Mouse (Mus musculus) skeletal muscle tissue, adult 2 months (tissue): ENCODE results near the gene Mpp4.

Source experiments
- DNase-seq: peaks from one replicate; pipeline ENCODE4 v3.0.0-alpha.2; 2012; ENCODE audit warnings: low read depth, low spot score

Gene Mpp4

DNA sequence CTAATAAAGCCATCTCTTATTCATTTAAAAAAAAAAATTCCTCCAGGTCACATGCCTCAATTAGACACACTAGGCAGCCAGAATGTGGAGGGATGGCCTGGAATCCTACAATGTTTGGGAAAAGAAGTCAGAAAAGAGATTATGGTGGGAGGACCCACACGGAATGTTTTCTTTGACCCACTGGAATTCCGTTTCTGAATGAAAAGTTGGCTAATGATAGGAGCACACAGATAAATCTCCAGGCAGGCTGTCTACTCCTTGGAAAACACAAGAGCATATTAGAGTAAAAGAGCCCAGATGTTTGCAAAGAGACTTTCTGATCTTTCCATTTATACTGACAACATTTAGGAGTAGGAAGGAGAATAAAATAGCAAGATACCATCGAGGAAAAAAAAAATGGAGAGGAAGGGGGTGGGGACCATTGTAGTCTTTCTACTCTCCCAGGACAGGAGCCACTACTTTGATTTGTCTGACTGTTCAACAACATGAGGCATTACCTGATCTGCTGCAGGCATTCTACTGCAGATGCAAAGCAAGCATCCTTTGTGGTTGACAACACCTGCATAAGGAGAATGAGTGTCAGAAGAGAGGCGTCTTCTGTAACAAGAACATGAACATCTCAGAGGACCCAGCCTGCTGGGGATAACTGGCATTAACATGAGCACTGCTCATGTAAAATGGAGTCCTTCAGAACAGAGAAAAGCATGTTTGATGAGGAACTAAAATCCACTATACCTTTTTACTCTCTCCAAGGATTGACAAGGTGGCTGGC, 4.7 kb upstream of the Mpp4 start:
- no peak for DNase-seq

DNA sequence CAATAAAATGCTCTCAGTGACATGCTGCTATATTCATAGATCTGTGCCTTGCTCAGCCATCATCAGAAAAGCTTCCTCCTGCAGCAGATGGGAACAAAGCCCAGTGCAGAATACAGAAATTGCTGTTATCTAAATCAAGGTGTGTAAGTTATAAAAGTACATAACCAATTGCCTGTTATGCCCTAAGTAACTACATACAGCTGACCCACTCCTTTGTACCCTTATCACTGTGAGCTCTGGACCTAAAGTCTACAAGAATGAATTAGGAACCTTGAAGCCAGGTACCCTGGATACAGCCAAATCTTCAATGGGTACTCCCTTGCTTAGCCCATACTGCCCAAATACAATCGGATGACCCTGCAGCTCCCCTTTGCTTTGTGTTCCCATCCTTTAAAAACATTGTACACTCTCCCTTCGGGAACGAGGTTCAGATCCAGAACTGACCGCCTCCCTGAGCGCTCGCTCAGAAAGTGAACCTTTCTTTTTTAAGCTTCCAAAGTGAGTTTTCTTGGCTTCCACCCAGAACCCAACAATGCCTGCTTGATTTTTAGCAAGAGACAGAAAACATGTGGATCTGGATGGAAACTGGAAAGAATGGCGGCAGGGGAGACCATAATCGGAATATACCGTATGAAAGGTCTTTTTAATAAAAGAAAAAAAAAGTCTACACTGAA, 3.2 kb upstream of the Mpp4 start:
- DNase-seq, result no peak

DNA sequence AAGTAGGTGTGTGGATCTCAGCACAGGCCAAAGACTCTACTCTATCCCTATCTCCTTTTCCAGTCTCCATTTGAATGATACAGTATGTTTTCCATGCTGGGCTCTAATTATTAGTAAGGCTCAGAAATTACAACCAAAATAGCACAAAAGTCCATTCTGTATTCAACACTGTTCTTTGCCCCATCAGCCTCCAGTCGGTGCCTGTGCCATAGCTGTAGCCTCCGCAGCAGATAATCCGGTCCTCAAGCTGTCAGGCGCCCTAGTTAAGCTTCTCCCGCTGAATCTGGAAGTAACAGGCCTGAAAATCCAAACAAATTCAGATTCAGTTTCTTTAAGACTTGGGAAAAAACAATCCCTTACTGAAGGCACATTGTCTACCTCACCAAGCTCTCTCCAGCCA, 729 bp upstream of the Mpp4 start:
- no peak for DNase-seq

DNA sequence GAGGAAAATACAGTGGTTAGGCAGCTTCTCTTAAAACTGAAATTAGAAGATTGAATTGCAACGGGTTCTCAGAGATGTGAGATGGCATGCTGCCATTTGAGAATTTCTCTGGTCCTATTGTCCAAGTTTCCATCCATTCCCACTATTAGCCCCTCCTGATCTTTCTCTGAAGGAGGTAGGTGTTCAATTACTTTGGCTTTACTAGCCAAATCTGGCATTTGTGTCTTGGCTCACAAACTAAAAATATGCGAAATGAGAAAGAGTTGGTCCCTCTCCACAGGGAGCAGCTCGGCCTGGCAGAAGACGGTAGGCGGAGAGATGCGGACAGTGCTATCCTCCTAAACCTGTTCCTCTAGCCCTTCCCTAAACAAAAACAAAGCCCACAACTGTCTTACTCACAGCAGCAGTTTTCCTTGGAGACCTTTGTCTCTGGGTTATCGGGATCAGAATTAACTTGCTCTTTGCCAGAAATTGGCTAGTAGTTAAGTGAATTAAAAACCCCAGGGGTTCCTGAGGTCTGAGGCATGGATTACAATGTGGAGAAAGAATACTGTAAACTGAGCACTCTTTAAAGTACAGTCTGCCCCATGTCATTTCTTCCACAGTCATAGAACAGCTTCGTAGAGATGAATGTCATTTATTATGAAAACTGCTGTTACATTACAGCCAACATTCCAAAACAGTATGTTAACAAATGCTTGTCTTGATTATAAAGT, 722 bp downstream of the Mpp4 start:
- no peak for DNase-seq

DNA sequence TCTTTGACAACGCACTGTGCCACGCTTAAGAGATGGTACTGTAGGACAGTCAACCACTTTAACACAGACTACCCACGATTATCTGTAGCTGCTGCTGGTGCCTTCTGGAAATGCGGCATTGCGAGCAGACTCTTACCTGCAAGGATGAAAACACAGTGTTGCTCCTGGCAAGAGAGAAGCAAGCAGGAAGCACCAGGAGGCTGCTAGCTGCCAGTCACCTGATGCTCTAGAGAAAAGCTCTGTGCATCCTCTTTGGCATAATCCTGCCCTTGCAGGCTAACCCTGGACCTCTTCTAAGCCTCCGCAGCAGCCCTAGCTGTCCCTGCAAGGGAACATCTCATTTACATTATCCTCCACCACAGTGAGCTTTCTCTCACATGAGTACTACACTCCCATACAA, 1.8 kb downstream of the Mpp4 start:
- DNase-seq, result no peak

DNA sequence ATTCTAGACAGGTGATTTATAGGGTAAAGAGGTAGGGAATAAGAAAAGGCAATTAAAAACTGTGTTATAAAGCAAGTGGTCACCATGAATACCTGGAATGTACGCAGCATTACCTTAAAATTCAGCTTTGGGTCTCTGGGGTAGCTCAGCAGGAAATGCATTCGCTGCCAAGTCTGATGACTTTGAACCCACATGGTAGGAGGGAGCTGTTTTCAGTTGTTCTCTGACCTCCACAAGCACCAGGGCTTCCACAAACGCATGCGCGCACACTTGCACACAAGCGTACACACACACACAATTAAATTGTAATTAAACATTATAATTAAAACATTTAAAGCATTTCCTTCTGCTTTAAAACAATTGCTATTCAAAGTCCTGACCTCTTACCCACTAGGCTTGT, 2.3 kb downstream of the Mpp4 start:
- no peak for DNase-seq

DNA sequence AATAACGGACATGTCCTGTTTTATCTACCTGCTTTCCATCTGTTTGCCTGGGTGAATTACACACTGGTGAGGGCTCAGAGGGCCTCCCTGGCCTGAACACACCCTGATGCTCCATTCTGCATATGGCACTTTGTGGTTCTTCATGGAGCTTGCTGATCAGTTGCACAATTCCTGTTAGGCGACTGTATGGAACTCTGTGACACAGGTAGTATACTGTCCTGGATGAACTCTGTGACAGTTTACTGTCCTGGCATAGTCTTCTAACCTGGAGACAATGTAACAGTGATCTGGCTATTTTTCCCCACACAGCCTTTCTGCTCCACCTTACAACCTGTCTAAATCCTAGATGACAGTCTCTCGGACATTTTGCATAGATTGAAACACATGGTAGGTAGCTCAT, 4.1 kb downstream of the Mpp4 start:
- DNase-seq, result no peak

DNA sequence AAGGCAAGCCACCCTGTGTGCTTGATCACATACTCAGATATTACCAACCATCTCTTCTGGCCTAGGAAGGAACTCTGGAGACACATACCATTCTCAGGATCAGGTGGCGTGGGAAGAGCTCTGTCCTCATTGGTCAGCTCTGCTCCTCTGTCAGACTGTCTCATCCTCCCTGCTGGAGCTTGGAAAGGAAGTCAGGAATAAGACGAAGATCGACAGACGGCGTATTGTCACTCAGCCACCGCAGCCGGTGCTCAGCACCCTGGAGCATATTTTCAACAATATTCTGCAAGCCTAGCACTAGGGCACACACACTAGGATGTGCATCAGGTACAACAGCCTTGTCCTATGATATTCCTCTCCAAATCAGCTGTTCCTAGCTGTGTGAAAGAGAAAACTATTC, 4.7 kb downstream of the Mpp4 start:
- DNase-seq, result no peak

DNA sequence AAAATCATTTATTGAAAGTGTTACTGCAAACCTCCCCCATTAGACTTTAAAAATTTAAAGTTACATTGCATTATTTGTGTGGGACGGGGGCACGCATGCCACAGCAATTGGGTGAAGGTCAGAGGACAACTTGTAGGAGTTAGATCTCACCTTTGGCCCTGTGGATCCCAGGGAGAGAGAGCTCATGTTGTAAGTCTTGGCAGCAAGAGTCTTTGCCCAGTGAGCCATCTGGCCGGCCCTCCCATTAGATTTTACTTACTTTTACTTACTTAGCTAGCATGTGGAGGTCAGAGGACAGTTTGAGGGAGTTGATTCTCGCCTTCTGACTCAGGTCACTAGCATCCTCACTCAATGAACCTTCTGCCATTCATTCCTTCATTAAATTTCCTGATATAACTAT, 5.3 kb downstream of the Mpp4 start:
- DNase-seq, result no peak

DNA sequence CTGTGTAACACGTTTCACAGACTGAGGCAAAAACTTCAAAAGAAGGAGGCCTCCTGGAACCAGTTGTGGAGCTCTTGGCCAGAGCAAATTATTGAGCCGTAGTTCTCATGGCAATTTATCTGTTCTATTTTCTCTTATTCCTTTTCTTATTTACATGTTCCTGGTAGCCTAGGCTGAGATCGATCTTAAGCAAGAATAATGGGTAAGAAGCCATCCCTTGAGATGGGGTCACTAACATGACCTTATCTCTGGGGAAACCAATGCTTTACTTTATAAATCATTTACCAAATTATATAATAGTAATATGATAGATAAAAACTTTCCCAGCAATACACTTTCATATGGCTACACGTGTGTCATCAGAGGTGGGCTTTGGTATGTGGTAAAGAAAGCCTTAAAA, 10.8 kb downstream of the Mpp4 start:
- no peak for DNase-seq

DNA sequence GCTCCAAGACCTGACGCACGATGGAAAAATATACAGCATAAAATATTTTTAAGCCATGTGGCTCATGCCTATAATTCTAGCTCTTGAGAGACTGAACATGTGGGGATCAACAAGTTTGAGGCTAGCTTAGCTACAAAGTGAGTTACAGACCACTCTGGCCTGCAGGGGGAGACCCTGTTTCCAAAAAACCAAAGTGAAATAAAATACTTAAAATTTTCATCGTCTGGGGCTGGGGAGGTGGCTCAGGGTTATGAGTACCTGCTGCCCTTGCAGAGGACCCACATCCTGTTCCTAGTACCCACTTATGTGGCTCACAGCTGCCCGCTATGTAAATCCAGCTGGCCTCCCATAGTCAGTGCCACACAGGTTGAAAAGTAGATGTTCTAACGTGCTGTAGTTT, 12.6 kb downstream of the Mpp4 start:
- DNase-seq, result no peak

DNA sequence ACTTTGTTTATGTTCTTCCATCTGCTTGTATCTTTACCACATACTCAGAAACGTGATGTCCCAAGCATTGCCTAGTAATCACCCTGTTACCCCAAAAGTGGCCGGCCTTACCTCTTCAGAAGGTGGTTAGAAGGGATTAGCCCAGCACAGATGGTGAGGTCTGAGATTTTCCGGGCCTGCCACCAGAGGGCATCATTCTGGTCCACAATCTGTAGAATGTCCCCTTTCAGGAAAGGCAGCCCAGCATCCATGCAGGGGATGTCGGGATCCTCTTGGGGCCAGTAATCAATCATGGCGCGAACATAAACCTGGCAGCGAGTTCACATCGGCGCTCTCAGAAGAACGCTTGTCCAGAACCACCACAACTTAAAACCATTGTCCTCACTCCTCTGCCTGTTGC, 18.6 kb downstream of the Mpp4 start:
- no peak for DNase-seq

DNA sequence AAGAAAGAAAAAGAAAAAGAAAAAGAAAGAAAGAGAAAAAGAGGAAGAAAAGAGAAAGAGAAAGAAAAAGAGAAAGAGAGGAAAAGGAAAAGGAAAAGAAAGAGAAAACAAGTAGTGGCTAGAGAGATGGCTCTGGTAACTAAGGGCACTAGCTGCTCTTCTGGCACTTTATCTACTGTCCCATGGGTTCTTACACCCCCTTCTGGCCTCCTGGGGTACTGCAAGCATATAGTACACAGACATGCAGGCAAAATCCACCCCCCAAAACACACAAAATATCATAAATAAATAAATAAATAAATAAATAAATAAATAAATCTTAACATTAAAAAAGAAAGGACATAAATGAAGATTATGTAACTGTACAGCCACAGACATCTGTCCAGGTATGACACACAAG, 20.4 kb downstream of the Mpp4 start:
- peak; percentile 27 for DNase-seq

DNA sequence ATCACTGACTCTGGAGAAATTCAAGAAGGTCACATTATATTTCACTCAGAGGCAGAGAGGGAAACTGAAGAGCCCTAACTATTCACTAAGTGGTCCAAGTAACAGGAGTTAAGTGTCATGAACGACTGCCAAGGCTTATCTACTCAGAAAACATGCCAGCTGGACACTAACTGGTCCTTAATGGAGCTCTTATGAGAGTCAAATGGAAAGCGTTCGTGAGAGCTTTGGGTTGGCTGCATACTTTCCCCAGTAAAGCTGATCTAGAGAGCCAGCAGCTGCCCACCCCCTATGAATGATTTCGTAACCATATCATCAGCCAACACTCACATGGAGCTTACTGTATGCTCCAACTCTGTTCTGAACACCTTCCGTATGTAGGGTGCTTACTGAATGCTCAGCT, 28.8 kb downstream of the Mpp4 start:
- no peak for DNase-seq

DNA sequence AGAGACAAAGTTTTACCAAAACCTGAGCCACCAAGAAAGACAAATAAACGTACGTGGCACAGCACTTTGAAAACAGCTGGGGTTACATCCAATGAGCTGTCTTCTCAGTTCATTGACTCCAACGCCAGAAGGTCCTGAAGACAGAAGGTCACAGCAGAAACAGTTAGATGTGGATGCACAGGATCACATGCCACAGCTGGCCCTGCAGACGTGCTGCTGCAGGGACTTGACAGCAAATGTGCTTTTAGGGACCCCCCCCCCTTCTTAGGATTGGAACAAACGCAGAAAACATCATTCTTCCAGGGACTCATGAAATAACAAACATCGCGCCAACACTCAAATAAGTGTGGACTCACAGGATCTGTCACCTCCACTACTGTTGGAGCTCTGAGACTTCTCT, 34.3 kb downstream of the Mpp4 start:
- no peak for DNase-seq

DNA sequence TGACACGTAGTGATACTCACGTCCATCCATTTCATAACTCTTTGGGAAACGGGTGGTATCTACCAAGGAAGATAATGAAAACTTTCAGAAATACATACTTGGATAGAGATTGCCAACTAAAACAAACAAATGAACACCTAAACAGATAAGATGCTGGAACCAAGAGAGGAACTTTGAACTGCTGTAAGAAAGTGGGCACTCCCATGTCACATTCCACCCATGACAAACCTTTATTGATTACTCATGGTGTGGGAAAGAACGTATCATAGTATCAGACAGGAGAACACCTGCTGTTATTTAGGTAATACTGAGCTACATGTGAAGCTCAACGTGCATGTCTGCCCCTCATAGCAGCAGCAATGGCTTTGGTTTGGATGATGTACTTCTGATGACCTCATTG, 37.6 kb downstream of the Mpp4 start:
- no peak for DNase-seq

DNA sequence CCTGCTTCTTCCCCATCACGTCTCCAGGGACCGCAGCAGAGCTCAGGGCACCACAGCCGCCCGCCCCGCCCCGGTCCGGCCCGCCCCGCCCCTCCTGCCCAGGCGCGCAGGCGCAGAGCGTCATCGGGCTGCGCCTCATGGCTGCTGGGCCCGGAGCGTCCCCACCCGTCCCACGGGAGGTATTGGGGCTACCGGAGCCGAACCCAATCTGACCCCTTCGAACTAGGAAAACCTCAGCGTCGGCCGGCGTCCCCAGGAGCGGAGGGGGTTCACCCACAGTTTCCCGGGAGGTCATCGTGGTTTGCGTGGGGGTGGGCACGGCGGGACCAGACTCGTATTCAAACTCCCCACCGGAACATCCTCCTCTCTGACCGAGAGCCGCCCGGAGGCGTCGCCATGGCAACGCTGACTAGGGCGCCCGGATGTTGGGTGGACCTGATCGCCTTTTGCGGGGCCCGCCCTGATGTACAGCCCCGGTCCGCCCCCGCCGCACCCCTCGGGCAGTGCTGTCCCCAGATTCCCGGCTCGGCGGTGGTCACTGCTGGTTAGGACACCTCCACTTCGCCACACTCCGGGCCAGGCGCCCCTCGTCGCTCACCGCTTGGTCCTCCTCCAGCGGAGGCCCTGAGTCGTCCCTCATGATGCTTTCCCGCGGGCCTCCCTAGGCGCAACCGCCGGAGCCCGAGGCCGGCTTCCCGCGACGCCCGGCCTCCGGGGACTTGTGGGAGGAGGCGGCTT, 43.3 kb downstream of the Mpp4 start, which contains the start of gene Tmem237:
TSS of gene Tmem237 (minus strand) at position 689 of the 738 bp plus-strand sequence.
- DNase-seq, result peak; percentile 90

DNA sequence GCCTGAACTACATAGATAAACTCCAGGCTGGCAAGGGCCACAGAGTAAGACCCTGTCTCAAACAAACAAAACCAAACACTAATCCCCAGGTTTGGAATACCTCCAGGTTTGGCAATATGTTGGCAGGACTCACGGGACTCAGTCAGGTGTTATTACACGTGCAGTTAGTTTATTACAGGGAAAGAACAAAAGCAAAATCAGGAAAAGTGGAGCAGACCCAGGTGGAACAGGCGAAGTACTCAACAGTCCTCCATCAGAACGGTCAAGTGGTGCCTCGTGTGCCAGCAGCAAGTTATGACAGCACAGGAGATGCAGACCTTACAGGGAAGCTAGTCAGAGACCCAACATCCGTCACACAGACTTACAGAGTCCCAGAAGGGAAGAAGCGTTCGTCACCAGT, 52.7 kb downstream of the Mpp4 start:
- DNase-seq, result no peak

DNA sequence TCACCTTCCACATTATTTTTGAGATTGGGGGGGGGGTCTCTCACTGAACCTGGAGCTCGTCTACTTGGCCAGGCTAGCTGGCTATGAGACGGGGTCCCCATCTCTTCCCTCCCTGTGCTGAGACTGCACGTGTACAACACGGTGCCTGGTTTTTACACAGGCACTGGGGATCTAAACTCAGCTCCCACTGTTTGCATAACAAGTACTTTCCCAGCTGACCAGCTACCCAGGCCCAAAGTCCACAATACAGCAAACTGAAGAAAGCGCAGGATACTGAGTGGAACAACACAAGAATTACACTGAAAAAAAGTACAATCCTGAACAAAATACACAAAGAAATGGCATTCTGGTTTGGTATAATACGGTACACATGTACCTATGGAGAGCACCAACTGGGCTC, 61.1 kb downstream of the Mpp4 start:
- DNase-seq, result no peak

DNA sequence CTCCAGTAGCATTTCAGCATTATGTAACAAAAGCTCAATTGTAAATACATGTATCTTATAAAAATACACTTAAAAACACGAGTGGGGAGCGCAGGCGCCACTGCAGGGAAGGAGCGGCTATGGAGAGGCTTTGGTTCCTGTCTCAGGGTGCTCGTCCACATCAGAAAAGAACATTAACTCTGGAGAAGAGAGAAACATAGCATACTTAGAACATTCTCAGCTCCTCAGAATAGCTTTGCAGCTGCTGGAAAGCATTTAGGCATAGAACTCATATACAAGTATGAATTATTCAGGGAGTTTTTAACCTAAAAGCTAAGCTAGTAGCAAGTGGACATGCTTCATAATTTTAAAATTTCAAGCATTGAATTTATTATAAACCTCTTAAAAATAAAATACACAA, 62.2 kb downstream of the Mpp4 start:
- DNase-seq, result no peak

DNA sequence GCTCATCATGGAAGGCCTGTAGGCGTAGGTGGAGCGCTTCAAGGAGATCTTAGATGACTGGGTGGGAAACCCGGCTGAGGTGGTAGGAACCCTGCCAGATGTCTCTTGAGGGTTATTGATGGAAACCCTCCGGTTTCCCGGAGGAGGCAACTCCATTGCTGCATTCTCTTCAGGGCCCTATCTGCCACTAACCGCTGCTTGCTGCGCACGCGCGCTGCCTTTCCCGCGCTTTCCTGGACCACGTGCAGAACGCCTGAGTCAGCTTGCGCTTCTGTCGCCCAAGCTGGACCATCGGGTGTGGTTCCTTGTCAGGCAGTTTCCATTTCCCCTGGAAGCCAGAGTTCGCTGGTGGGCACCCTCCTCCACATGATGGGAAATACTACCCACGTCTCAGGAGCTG, 68.5 kb downstream of the Mpp4 start, which contains the start of gene C2cd6:
TSS of gene C2cd6 (minus strand) at position 196 of the 400 bp plus-strand sequence.
- no peak for DNase-seq
